In the genomic region with DNA sequence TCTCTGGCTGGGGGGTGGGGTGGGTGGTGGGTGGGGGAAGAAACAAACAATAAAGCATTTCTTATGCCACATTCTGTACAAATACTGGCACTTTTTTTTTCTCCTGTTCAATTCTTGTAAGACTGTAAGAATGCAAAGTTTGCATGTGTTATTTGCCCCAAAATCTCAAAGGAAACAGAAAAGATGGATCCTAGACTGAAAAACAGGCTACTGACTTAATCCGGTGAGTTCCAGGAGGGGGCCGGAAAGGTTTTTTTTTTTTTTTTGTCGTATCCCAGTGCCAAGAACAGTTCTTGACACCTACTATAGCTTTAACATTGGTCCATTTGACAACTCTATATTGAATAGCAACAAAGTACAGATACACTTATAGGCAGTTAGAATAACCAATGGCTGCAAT, we compare ENCODE assay signal across 8 mouse cellular contexts. TPM values are rescaled to one million over a fixed set of nuclear protein-coding genes. Genes with fewer than 3 reads are reported as not detected.
DNase-seq lines count a peak whose midpoint lies in the region; ATAC-seq and TF ChIP-seq lines count a peak whose summit lies in the region.

No protein-coding gene starts in this region.

- no peak for ATAC-seq in heart, embryonic 14.5 days (ENCODE audit: insufficient number of reproducible peaks, insufficient read depth, low FRiP score, low read depth)
- peak; percentile 8; the same call in 1 of the 2 replicates for ATAC-seq in hindbrain, embryonic 13.5 days (ENCODE audit: low FRiP score)
- ATAC-seq in midbrain, embryonic 12.5 days (ENCODE audit: low FRiP score, low read depth) = no peak

- peak overlapping the region; percentile 59; the same call in 1 of the 2 replicates for H3K9ac ChIP-seq in heart, embryonic 14.5 days (ENCODE audit: low read length)
- peak overlapping the region; percentile 58 for H3K9ac ChIP-seq in hindbrain, embryonic 13.5 days
- H3K9ac ChIP-seq in midbrain, embryonic 12.5 days (replicated peaks) = no peak overlapping the region

- no peak for DNase-seq in heart, adult 11 months
- DNase-seq in spleen, postnatal 14 days (ENCODE audit: low spot score in 2 of 2) = no peak
- DNase-seq in adrenal gland, adult 8-10 months = no peak
- DNase-seq in right cerebral cortex, adult 2 months (ENCODE audit: low spot score in 2 of 2) = no peak

- 33% methylated on average over 3 of the region's 3 CpGs for WGBS in heart, embryonic 14.5 days
- 44% methylated on average over 3 of the region's 3 CpGs for WGBS in hindbrain, embryonic 13.5 days
- WGBS in midbrain, embryonic 12.5 days = 29% methylated on average over 3 of the region's 3 CpGs

- TF ChIP-seq POLR2A in bone marrow macrophage, adult 2 months (IDR thresholded peaks at IDR 0.05; ENCODE audit: borderline replicate concordance, low read depth, low read length) = no peak

- TF ChIP-seq CTCF in bone marrow macrophage, adult 2 months (IDR thresholded peaks at IDR 0.05; ENCODE audit: low read depth, low read length) = no peak

- H3K27ac ChIP-seq in heart, embryonic 14.5 days (replicated peaks in 1 of 2; ENCODE audit: control insufficient read depth in 1 of 2, insufficient read depth in 1 of 2, low read depth in 2 of 2, low read length in 2 of 2) = peak overlapping the region in 1 of 2 experiments; percentile 95; a peak in 2 of 4 replicates
- no peak overlapping the region for H3K27ac ChIP-seq in bone marrow macrophage, adult 2 months (ENCODE audit: insufficient read depth, low read depth, low read length)
- H3K27ac ChIP-seq in hindbrain, embryonic 13.5 days = peak overlapping the region; percentile 97; the same call in 1 of the 2 replicates
- H3K27ac ChIP-seq in midbrain, embryonic 12.5 days (replicated peaks) = no peak overlapping the region

- no peaks in the 10 kb centered on the region for H3K27me3 ChIP-seq in heart, embryonic 14.5 days (ENCODE audit: control insufficient read depth, insufficient read depth, low read length)
- 0 out of 2 replicates have a peak, but pooled peaks cover 3% of the 10 kb centered on the region for H3K27me3 ChIP-seq in hindbrain, embryonic 13.5 days
- no peaks in the 10 kb centered on the region for H3K27me3 ChIP-seq in midbrain, embryonic 12.5 days

- H3K4me3 ChIP-seq in heart, embryonic 14.5 days (ENCODE audit: control insufficient read depth in 1 of 2, insufficient read depth in 1 of 2, low read depth in 1 of 2, low read length in 2 of 2) = peak overlapping the region; percentile 80 to 90; a peak in 3 of 4 replicates
- peak overlapping the region; percentile 83; the same call in 1 of the 2 replicates for H3K4me3 ChIP-seq in bone marrow macrophage, adult 2 months (ENCODE audit: insufficient read depth, low read length)
- H3K4me3 ChIP-seq in hindbrain, embryonic 13.5 days = peak overlapping the region; percentile 79
- peak overlapping the region; percentile 82 for H3K4me3 ChIP-seq in midbrain, embryonic 12.5 days

- H3K4me1 ChIP-seq in heart, embryonic 14.5 days (ENCODE audit: control insufficient read depth in 2 of 2, insufficient read depth in 2 of 2, low read length in 2 of 2) = peaks cover 0 to 17% of the 10 kb centered on the region in 2 experiments; a peak in 3 of 4 replicates
- peaks cover 10% of the 10 kb centered on the region for H3K4me1 ChIP-seq in bone marrow macrophage, adult 2 months (ENCODE audit: control insufficient read depth, insufficient read depth, low read length)
- H3K4me1 ChIP-seq in hindbrain, embryonic 13.5 days (replicated peaks) = peaks cover 22% of the 10 kb centered on the region
- peaks cover 21% of the 10 kb centered on the region for H3K4me1 ChIP-seq in midbrain, embryonic 12.5 days

- H3K36me3 ChIP-seq in heart, embryonic 14.5 days (ENCODE audit: control insufficient read depth, insufficient read depth, low read length) = no peaks in the 10 kb centered on the region
- no peaks in the 10 kb centered on the region for H3K36me3 ChIP-seq in hindbrain, embryonic 13.5 days
- no peaks in the 10 kb centered on the region for H3K36me3 ChIP-seq in midbrain, embryonic 12.5 days

- H3K4me2 ChIP-seq in heart, embryonic 14.5 days (ENCODE audit: low read length) = peak overlapping the region; percentile 62
- peak overlapping the region; percentile 51 for H3K4me2 ChIP-seq in hindbrain, embryonic 13.5 days
- H3K4me2 ChIP-seq in midbrain, embryonic 12.5 days (replicated peaks) = peak overlapping the region; percentile 52

- no peaks in the 10 kb centered on the region for H3K9me3 ChIP-seq in heart, embryonic 14.5 days (ENCODE audit: control insufficient read depth, low read length)
- H3K9me3 ChIP-seq in hindbrain, embryonic 13.5 days = no peaks in the 10 kb centered on the region
- no peaks in the 10 kb centered on the region for H3K9me3 ChIP-seq in midbrain, embryonic 12.5 days

RNA-seq across cellular contexts. Expression of a gene that starts 0.5 kb away (rescaled TPM):
- 48.3 and 51.3 TPM in 2 replicates for polyA plus RNA-seq in heart, embryonic 14.5 days (2014; fragmentation: Nextera tagmentation; extraction: Ambion mirVana)
- polyA plus RNA-seq in bone marrow macrophage, adult 2 months (2012; ENCODE audit: insufficient read depth, insufficient read length, missing spikeins) = 67.4 and 73.6 TPM in 2 replicates
- polyA plus RNA-seq in hindbrain, embryonic 13.5 days (2015; fragmentation: Nextera tagmentation; extraction: Ambion mirVana) = 76.6 and 81.6 TPM in 2 replicates
- 82.9 and 84.5 TPM in 2 replicates for polyA plus RNA-seq in midbrain, embryonic 12.5 days (2016; fragmentation: Nextera tagmentation; extraction: Ambion mirVana)
- total RNA-seq in adrenal gland, adult 8-10 months (2022) = 10 to 100 TPM; 77.8 to 98.3 (median 95.7) TPM

RNA-seq across cellular contexts. Expression of a gene that starts 36.2 kb away (rescaled TPM):
- 5.1 and 6.7 TPM in 2 replicates for polyA plus RNA-seq in heart, embryonic 14.5 days (2014; fragmentation: Nextera tagmentation; extraction: Ambion mirVana)
- polyA plus RNA-seq in bone marrow macrophage, adult 2 months (2012; ENCODE audit: insufficient read depth, insufficient read length, missing spikeins) = 7.2 and 9.5 TPM in 2 replicates
- polyA plus RNA-seq in hindbrain, embryonic 13.5 days (2015; fragmentation: Nextera tagmentation; extraction: Ambion mirVana) = 19.0 and 21.4 TPM in 2 replicates
- 15.5 and 17.8 TPM in 2 replicates for polyA plus RNA-seq in midbrain, embryonic 12.5 days (2016; fragmentation: Nextera tagmentation; extraction: Ambion mirVana)
- 10 to 100 TPM in 2 of 4 experiments, 1 to 10 TPM in 2; 7.0 to 17.9 (median 13.1) TPM for total RNA-seq in adrenal gland, adult 8-10 months (2022)
